Mouse (Mus musculus): Measurements from ENCODE around the gene Ephb4.

Ephb4 gene

GRCm38 (mm10) chr5:137349384-137350204 lies at the start of gene Ephb4:
Gene Ephb4, plus strand, starts transcription at chr5:137350109.
- DNase-seq: peak; percentile 97

- DNase-seq: no peak
These were observed 48.7 kb upstream of the Ephb4 start for GRCm38 (mm10) chr5:137301253-137301652.

- DNase-seq: no peak
These were observed 46.3 kb upstream of the Ephb4 start for GRCm38 (mm10) chr5:137303609-137304008.

GRCm38 (mm10) chr5:137304165-137304564 lies 45.7 kb upstream of the Ephb4 start:
- DNase-seq: no peak

- DNase-seq: no peak
These were observed 45.1 kb upstream of the Ephb4 start for GRCm38 (mm10) chr5:137304816-137305215.

- no peak for DNase-seq
These were observed 44.1 kb upstream of the Ephb4 start for GRCm38 (mm10) chr5:137305822-137306221.

- DNase-seq: no peak
These were observed 43.4 kb upstream of the Ephb4 start for GRCm38 (mm10) chr5:137306439-137307005.

GRCm38 (mm10) chr5:137307071-137307912 lies 42.6 kb upstream of the Ephb4 start, which contains the start of gene Srrt:
Gene Srrt, minus strand, starts transcription at chr5:137307674.
- DNase-seq: peak; percentile 95

- no peak for DNase-seq
These were observed 41.6 kb upstream of the Ephb4 start for GRCm38 (mm10) chr5:137308356-137308755.

GRCm38 (mm10) chr5:137313466-137314192 lies 36.3 kb upstream of the Ephb4 start:
- DNase-seq: peak; percentile 46

- DNase-seq: peak; percentile 90
These were observed 35.5 kb upstream of the Ephb4 start, which contains the start of gene Trip6 for GRCm38 (mm10) chr5:137314193-137315083. Gene Trip6, minus strand, starts transcription at chr5:137314404.

GRCm38 (mm10) chr5:137315084-137315903 lies 34.6 kb upstream of the Ephb4 start:
- DNase-seq: peak; percentile 58

- DNase-seq: no peak
These were observed 32.5 kb upstream of the Ephb4 start for GRCm38 (mm10) chr5:137317361-137317760.

GRCm38 (mm10) chr5:137318570-137318969 lies 31.3 kb upstream of the Ephb4 start:
- DNase-seq: no peak

- no peak for DNase-seq
These were observed 28.9 kb upstream of the Ephb4 start for GRCm38 (mm10) chr5:137320996-137321395.

- DNase-seq: no peak
These were observed 19.0 kb upstream of the Ephb4 start for GRCm38 (mm10) chr5:137330910-137331309.

GRCm38 (mm10) chr5:137332857-137333511 lies 16.9 kb upstream of the Ephb4 start:
- DNase-seq: no peak

- peak; percentile 98 for DNase-seq
These were observed 16.3 kb upstream of the Ephb4 start, which contains the start of gene Slc12a9 for GRCm38 (mm10) chr5:137333512-137334174. Gene Slc12a9, minus strand, starts transcription at chr5:137333597.

- DNase-seq: no peak
These were observed 15.6 kb upstream of the Ephb4 start for GRCm38 (mm10) chr5:137334317-137334716.
